ENCODE assay signal across 8 mouse cellular contexts in genomic region chrX:36873765-36874164, GRCm38 (mm10). TPM values are rescaled to one million over a fixed set of nuclear protein-coding genes. Genes with fewer than 3 reads are reported as not detected.
DNase-seq lines count a peak whose midpoint lies in the region; ATAC-seq and TF ChIP-seq lines count a peak whose summit lies in the region.

Gene Ube2a, plus strand, starts transcription at chrX:36873900.
Gene C330007P06Rik, minus strand, starts transcription at chrX:36874111.

- H3K4me3 ChIP-seq in CH12.LX (replicated peaks in 1 of 3; ENCODE audit: low read depth in 2 of 3, low read length in 2 of 3, poor library complexity in 1 of 3) = peak within 1 kb of the TSS; percentile 54 to 78 (median 72)
- peak within 1 kb of the TSS; percentile 62 for H3K4me3 ChIP-seq in limb, embryonic 15.5 days
- peak within 1 kb of the TSS; percentile 68 for H3K4me3 ChIP-seq in stomach, embryonic 15.5 days (replicated peaks)

- 23% methylated on average over 8 of the region's 8 CpGs for WGBS in limb, embryonic 15.5 days
- WGBS in stomach, embryonic 15.5 days = 22% methylated on average over 8 of the region's 8 CpGs

- H3K27me3 ChIP-seq in CH12.LX (replicated peaks) = no peaks in the 10 kb centered on the region
- no peaks in the 10 kb centered on the region for H3K27me3 ChIP-seq in limb, embryonic 15.5 days
- no peaks in the 10 kb centered on the region for H3K27me3 ChIP-seq in stomach, embryonic 15.5 days (replicated peaks)

- H3K9ac ChIP-seq in CH12.LX (ENCODE audit: insufficient read depth, low read depth) = peak within 1 kb of the TSS; percentile 92
- peak within 1 kb of the TSS; percentile 71 for H3K9ac ChIP-seq in limb, embryonic 15.5 days
- peak within 1 kb of the TSS; percentile 63 for H3K9ac ChIP-seq in stomach, embryonic 15.5 days

- no peak for TF ChIP-seq EP300 in CH12.LX (IDR thresholded peaks at IDR 0.05; ENCODE audit: low read length)

- dilution Hi-C loops in CH12.LX (cut with MboI; ENCODE audit: extremely low pct_ligation_motif_present, extremely low pct_unique_long_range_greater_than_20kb, low sequenced_read_pairs) = no loop called here

- in situ Hi-C loops in CH12.LX (cut with MboI; ENCODE audit: low pct_ligation_motif_present, low pct_unique_long_range_greater_than_20kb, low sequenced_read_pairs) = no loop called here

- H3K4me2 ChIP-seq in CH12.LX (ENCODE audit: insufficient read depth, low read depth, poor library complexity, severe bottlenecking) = peak within 1 kb of the TSS; percentile 64
- H3K4me2 ChIP-seq in limb, embryonic 15.5 days = peak within 1 kb of the TSS; percentile 49
- H3K4me2 ChIP-seq in stomach, embryonic 15.5 days = peak within 1 kb of the TSS; percentile 54

- H3K36me3 ChIP-seq in CH12.LX (replicated peaks in 1 of 2; ENCODE audit: control insufficient read depth in 1 of 2, insufficient read depth in 1 of 2, low read length in 1 of 2) = peaks cover 4 to 7% of the 10 kb centered on the region in 2 experiments
- no peaks in the 10 kb centered on the region for H3K36me3 ChIP-seq in limb, embryonic 15.5 days
- H3K36me3 ChIP-seq in stomach, embryonic 15.5 days = no peaks in the 10 kb centered on the region

- intact Hi-C loops in heart, postnatal 36 days (cut with DNase I) = loop anchor here (2.0 kb wide), 1 partner anchor 77 kb away; no protein-coding TSS in a partner anchor

- no peak for DNase-seq in adrenal gland, adult 18-20 months (ENCODE audit: low spot score in 2 of 2)
- DNase-seq in adrenal gland, adult (ENCODE audit: inconsistent age in 2 of 2, low spot score in 1 of 2) = no peak
- no peak for DNase-seq in CH12.LX (ENCODE audit: extremely low read depth)
- no peak for DNase-seq in heart, postnatal 36 days
- DNase-seq in right cerebral cortex, postnatal 10 days (ENCODE audit: low spot score in 2 of 2) = no peak

- no peak for TF ChIP-seq POLR2A in CH12.LX (IDR thresholded peaks at IDR 0.05; ENCODE audit: low read depth, low read length)

- ATAC-seq in erythroid progenitor cell, adult 5-6 weeks (replicated peaks; ENCODE audit: low FRiP score, poor library complexity, severe bottlenecking) = no peak; the same call in 1 of the 2 replicates
- ATAC-seq in limb, embryonic 15.5 days (ENCODE audit: insufficient number of reproducible peaks, low FRiP score, low TSS enrichment, low read depth) = no peak
- peak; percentile 15; the same call in 1 of the 2 replicates for ATAC-seq in stomach, embryonic 15.5 days (ENCODE audit: insufficient read depth, low FRiP score, low read depth)

- H3K4me1 ChIP-seq in CH12.LX (ENCODE audit: control insufficient read depth in 1 of 2, insufficient read depth in 2 of 2) = peaks cover 0 to 6% of the 10 kb centered on the region in 2 experiments; a peak in 1 of 4 replicates
- H3K4me1 ChIP-seq in limb, embryonic 15.5 days = no peaks in the 10 kb centered on the region
- H3K4me1 ChIP-seq in stomach, embryonic 15.5 days = no peaks in the 10 kb centered on the region

- no peaks in the 10 kb centered on the region for H3K9me3 ChIP-seq in CH12.LX (replicated peaks; ENCODE audit: low read length)
- H3K9me3 ChIP-seq in limb, embryonic 15.5 days = no peaks in the 10 kb centered on the region
- no peaks in the 10 kb centered on the region for H3K9me3 ChIP-seq in stomach, embryonic 15.5 days

- TF ChIP-seq CTCF in CH12.LX (conservative IDR thresholded peaks at IDR 0.05 in 1 of 2, IDR thresholded peaks at IDR 0.05 in 1 of 2; ENCODE audit: low read depth in 2 of 2, low read length in 2 of 2) = no peak

- no peak within 1 kb of the TSS for H3K27ac ChIP-seq in CH12.LX (ENCODE audit: insufficient read depth, low read depth)
- H3K27ac ChIP-seq in limb, embryonic 15.5 days = peak within 1 kb of the TSS; percentile 85
- H3K27ac ChIP-seq in stomach, embryonic 15.5 days = peak within 1 kb of the TSS; percentile 65

- H3K79me2 ChIP-seq in CH12.LX (replicated peaks; ENCODE audit: control insufficient read depth, extremely low read depth, insufficient read depth, poor library complexity, severe bottlenecking) = peaks cover 12% of the 10 kb centered on the region

- TF ChIP-seq RAD21 in CH12.LX (IDR thresholded peaks at IDR 0.05; ENCODE audit: low read depth, low read length) = no peak

TF ChIP-seq in CH12.LX, 34 proteins besides CTCF, POLR2A, EP300 and RAD21:
- no peak for TF ChIP-seq NELFE (IDR thresholded peaks at IDR 0.05; ENCODE audit: low read depth, low read length)
- TF ChIP-seq BHLHE40 (IDR thresholded peaks at IDR 0.05; ENCODE audit: low read depth, low read length) = no peak
- no peak for TF ChIP-seq MAFK (IDR thresholded peaks at IDR 0.05; ENCODE audit: insufficient replicate concordance, low read length)
- 0 out of 2 replicates have a peak, but pooled peaks have one; percentile 8 for TF ChIP-seq ZNF384 (IDR thresholded peaks at IDR 0.05; ENCODE audit: low read depth, low read length)
- no peak for TF ChIP-seq CHD2 (IDR thresholded peaks at IDR 0.05; ENCODE audit: low read length)
- TF ChIP-seq JUND (conservative IDR thresholded peaks at IDR 0.05; ENCODE audit: low read depth, low read length) = no peak
TF ChIP-seq in CH12.LX: peak in this region for 1.

RNA-seq across cellular contexts. Expression of gene Ube2a, which starts in this region (rescaled TPM):
- total RNA-seq in adrenal gland, adult 18-20 months (2021) = 10 to 100 TPM; 57.3 to 74.1 TPM
- total RNA-seq in CH12.LX (2012; rRNA removed) (30.7 and 48.7 TPM in 2 replicates), CH12.LX (2014; rRNA removed) (90.4 and 96.7 TPM in 2 replicates)
- 96.6 and 141 TPM in 2 replicates for polyA plus RNA-seq in CH12.LX (2012; ENCODE audit: insufficient read length, low read depth)
- 31.4 and 78.0 TPM in 2 replicates for total RNA-seq in erythroid progenitor cell, adult 5-6 weeks (2015; ENCODE audit: low replicate concordance)
- total RNA-seq in erythroid progenitor cell, adult 5-6 weeks (2017; ENCODE audit: low replicate concordance) = 13.8 and 20.5 TPM in 2 replicates
- 10 to 100 TPM; 67.7 to 77.5 TPM for total RNA-seq in heart, postnatal 36 days (2021)
- polyA plus RNA-seq in limb, embryonic 15.5 days (2015; fragmentation: Nextera tagmentation; extraction: Ambion mirVana) = 114 and 121 TPM in 2 replicates
- polyA plus RNA-seq in stomach, embryonic 15.5 days (2015; fragmentation: Nextera tagmentation; extraction: Ambion mirVana) = 114 and 115 TPM in 2 replicates

RNA-seq across cellular contexts. Expression of gene C330007P06Rik, which starts in this region (rescaled TPM):
- 10 to 100 TPM; 48.6 to 50.9 TPM for total RNA-seq in adrenal gland, adult 18-20 months (2021)
- total RNA-seq in CH12.LX (2012; rRNA removed) = 18.6 and 26.7 TPM in 2 replicates
- total RNA-seq in CH12.LX (2014; rRNA removed) = 61.2 and 70.3 TPM in 2 replicates
- 47.9 and 53.0 TPM in 2 replicates for polyA plus RNA-seq in CH12.LX (2012; ENCODE audit: insufficient read length, low read depth)
- 12.3 and 31.4 TPM in 2 replicates for total RNA-seq in erythroid progenitor cell, adult 5-6 weeks (2015; ENCODE audit: low replicate concordance)
- total RNA-seq in erythroid progenitor cell, adult 5-6 weeks (2017; ENCODE audit: low replicate concordance) = 28.6 and 39.3 TPM in 2 replicates
- total RNA-seq in heart, postnatal 36 days (2021) = 10 to 100 TPM; 16.7 to 17.9 TPM
- 30.4 and 31.7 TPM in 2 replicates for polyA plus RNA-seq in limb, embryonic 15.5 days (2015; fragmentation: Nextera tagmentation; extraction: Ambion mirVana)
- polyA plus RNA-seq in stomach, embryonic 15.5 days (2015; fragmentation: Nextera tagmentation; extraction: Ambion mirVana) = 26.9 and 28.4 TPM in 2 replicates
